Mouse (Mus musculus) ES-E14 (cell line): ENCODE data around the gene Rnf111.

Experiments used
- CHD2 ChIP-seq: IDR thresholded peaks from 2 replicates; pipeline ENCODE4 v1.6.1; 2014; ENCODE audit warnings: mild to moderate bottlenecking, low read depth, low read length, inconsistent platforms
- MAFK ChIP-seq: IDR thresholded peaks from 2 replicates; pipeline ENCODE4 v1.6.1; 2014; ENCODE audit warnings: mild to moderate bottlenecking, low read depth, low read length, inconsistent platforms; ENCODE audit not compliant: insufficient read depth
- ZC3H11A ChIP-seq: IDR thresholded peaks from 2 replicates; pipeline ENCODE4 v1.6.1; 2012; ENCODE audit warnings: low read depth, mild to moderate bottlenecking, inconsistent platforms, low read length, borderline replicate concordance

DNA sequence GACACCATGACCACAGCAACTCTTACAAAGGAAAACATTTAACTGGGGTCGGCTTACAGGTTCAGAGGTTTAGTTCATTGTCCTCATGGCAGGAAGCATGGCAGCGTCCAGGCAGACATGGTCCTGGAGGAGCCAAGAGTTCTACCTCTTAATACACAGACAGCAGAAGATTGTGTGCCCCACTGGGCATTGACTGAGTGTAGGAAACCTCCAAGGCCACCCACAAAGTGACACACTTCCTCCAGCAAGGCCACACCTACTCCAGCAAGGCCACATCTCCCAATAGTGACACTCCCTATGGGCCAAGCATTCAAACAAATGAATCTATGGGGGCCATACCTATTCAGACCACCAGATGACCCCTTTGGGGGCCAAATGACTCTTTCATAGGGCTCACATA is 107.4 kb downstream of the Rnf111 start:
- TF ChIP-seq MAFK = no peak
- no peak for TF ChIP-seq ZC3H11A
- TF ChIP-seq CHD2 = no peak
